Mouse (Mus musculus): ENCODE data around the gene Dkkl1.

GRCm38 (mm10) chr7:45163735-45164490 lies 48.0 kb downstream of the Dkkl1 start, which contains the start of gene Slc17a7:
- TF ChIP-seq CTCF (IDR thresholded peaks at IDR 0.05; ENCODE audit: low read depth, low read length) (no peak), POLR2A (IDR thresholded peaks at IDR 0.05; ENCODE audit: extremely low read depth, insufficient read depth, low read length) (no peak)

Data from liver, adult 2 months (tissue).